Mouse (Mus musculus): ENCODE measurements around the gene Fen1.

DNA sequence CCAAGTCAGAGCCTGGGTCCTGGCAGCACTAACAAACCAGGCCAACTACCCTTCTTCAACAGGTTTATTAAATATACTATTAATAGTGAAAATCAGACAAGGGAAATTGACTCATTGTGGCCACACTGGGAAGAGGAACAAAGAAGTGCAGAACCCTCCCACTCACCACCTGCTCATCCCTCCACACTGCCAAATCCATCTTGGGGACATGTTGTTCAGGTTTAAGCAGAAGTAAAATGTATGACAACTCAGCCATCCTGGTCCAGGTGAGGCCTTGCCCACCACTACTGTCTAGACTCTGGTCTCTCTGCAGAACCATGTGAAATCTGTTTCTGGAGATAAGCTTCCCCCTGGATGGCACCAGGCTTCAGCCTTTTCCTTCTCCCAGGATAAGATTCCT, 32.1 kb downstream of the Fen1 start:
- no peak for TF ChIP-seq POLR2A (IDR thresholded peaks at IDR 0.05; ENCODE audit: low read depth, low read length)
- no peak for TF ChIP-seq CTCF (IDR thresholded peaks at IDR 0.05; ENCODE audit: borderline replicate concordance, insufficient read depth, low read length)
